Mouse (Mus musculus) c-Kit-positive CD71-positive TER-119-positive erythroid progenitor cells, embryonic 14.5 days (primary cell): Measurements from ENCODE around the gene Emc6.

ENCODE experiments used
- DNase-seq: peaks from one replicate; pipeline ENCODE4 v3.0.0-alpha.2; 2013; ENCODE audit warnings: low spot score

Emc6 gene

GRCm38 (mm10) chr11:73176186-73176585 lies 651 bp downstream of the Emc6 start:
- DNase-seq: peak; percentile 39

- DNase-seq: no peak
Observed at GRCm38 (mm10) chr11:73175612-73176011, 1.2 kb downstream of the Emc6 start.

GRCm38 (mm10) chr11:73172186-73172585 lies 4.7 kb downstream of the Emc6 start:
- no peak for DNase-seq

GRCm38 (mm10) chr11:73169231-73169630 lies 7.6 kb downstream of the Emc6 start:
- DNase-seq: peak; percentile 47

GRCm38 (mm10) chr11:73168576-73168975 lies 8.3 kb downstream of the Emc6 start:
- no peak for DNase-seq

GRCm38 (mm10) chr11:73168071-73168470 lies 8.8 kb downstream of the Emc6 start:
- DNase-seq: no peak

- DNase-seq: no peak
Observed at GRCm38 (mm10) chr11:73162284-73162683, 14.6 kb downstream of the Emc6 start.

GRCm38 (mm10) chr11:73161616-73162015 lies 15.2 kb downstream of the Emc6 start:
- DNase-seq: no peak

GRCm38 (mm10) chr11:73160811-73161200 lies 16.0 kb downstream of the Emc6 start:
- no peak for DNase-seq

GRCm38 (mm10) chr11:73159957-73160810 lies 16.7 kb downstream of the Emc6 start, which contains the start of gene P2rx5:
TSS of gene P2rx5 (plus strand) at chr11:73160421.
- no peak for DNase-seq

- DNase-seq: no peak
Observed at GRCm38 (mm10) chr11:73155071-73155470, 21.8 kb downstream of the Emc6 start.

- no peak for DNase-seq
Observed at GRCm38 (mm10) chr11:73148209-73148608, 28.6 kb downstream of the Emc6 start.

- DNase-seq: no peak
Observed at GRCm38 (mm10) chr11:73146975-73147365, 29.9 kb downstream of the Emc6 start.

- DNase-seq: no peak
Observed at GRCm38 (mm10) chr11:73146026-73146974, 30.5 kb downstream of the Emc6 start.

- no peak for DNase-seq
Observed at GRCm38 (mm10) chr11:73144261-73144681, 32.6 kb downstream of the Emc6 start.

GRCm38 (mm10) chr11:73137591-73138501 lies 39.0 kb downstream of the Emc6 start, which contains the start of gene Haspin:
TSS of gene Haspin (minus strand) at chr11:73138294.
- DNase-seq: peak; percentile 86

- peak; percentile 29 for DNase-seq
Observed at GRCm38 (mm10) chr11:73137116-73137515, 39.7 kb downstream of the Emc6 start.

- DNase-seq: no peak
Observed at GRCm38 (mm10) chr11:73136587-73136986, 40.2 kb downstream of the Emc6 start.

- no peak for DNase-seq
Observed at GRCm38 (mm10) chr11:73134222-73134621, 42.6 kb downstream of the Emc6 start.

GRCm38 (mm10) chr11:73132999-73133398 lies 43.8 kb downstream of the Emc6 start:
- DNase-seq: no peak

GRCm38 (mm10) chr11:73131020-73131419 lies 45.8 kb downstream of the Emc6 start:
- DNase-seq: no peak
